Comparison of ENCODE assay signal across 18 mouse cellular contexts in the genomic region with DNA sequence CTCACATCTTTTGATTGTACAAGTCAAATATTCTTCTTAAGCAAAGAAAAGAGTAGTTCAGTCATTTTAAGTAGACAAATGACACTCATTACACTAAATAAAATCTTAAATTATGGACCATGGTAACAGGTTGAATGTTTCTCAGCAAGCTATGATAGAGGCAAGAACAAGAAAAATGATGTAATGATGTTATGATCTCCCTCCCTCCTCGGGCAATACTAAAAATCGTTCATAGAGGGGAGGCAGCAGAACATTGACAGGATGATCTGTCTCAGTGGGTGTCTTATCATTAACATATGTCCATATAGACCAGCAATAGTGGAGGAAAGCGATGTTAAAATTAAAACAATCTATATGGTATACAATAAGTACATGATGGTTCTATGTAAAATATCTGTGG. TPM values are rescaled to one million over a fixed set of nuclear protein-coding genes. Genes with fewer than 3 reads are reported as not detected.
DNase-seq lines count a peak whose midpoint lies in the region; ATAC-seq and TF ChIP-seq lines count a peak whose summit lies in the region.
"Had no signal": no experiment of that assay in that cellular context is flagged by ENCODE, and none has a peak within 500 bp of the region (broad histone marks: within the 10 kb centered on the region; RNA-seq: fewer than 3 reads in every experiment).

No protein-coding gene starts in this region.

- DNase-seq in forebrain, embryonic 11.5 days (ENCODE audit: low spot score), result no peak
- DNase-seq in forebrain, embryonic 10.5 days (ENCODE audit: extremely low spot score, low spot score), result no peak
- peak; percentile 75 for DNase-seq in brain, embryonic 14.5 days (ENCODE audit: low read depth)
- DNase-seq in c-Kit-positive CD71-positive TER-119-positive erythroid progenitor cells, embryonic 14.5 days (ENCODE audit: low spot score), result no peak
- no peak for DNase-seq in right cerebral cortex, adult 18-20 months
- DNase-seq: adrenal gland, postnatal 25 days; gastrocnemius, postnatal 10 days; kidney, postnatal 10 days; layer of hippocampus, postnatal 36 days; lung, adult 18-20 months; right cerebral cortex, postnatal 4 days had no signal

- 79% methylated on average over 3 of the region's 3 CpGs for WGBS in forebrain, embryonic 11.5 days
- 85% methylated on average over 3 of the region's 3 CpGs for WGBS in forebrain, embryonic 10.5 days
- WGBS in forebrain, embryonic 16.5 days, result 41% methylated on average over 3 of the region's 3 CpGs
- WGBS in midbrain, embryonic 13.5 days, result 39% methylated on average over 3 of the region's 3 CpGs

- 0 out of 2 replicates have a peak overlapping the region, but pooled peaks have one; percentile 15 for H3K4me3 ChIP-seq in forebrain, embryonic 11.5 days (ENCODE audit: low read depth, low read length)
- no peak overlapping the region; the same call in 1 of the 2 replicates for H3K4me3 ChIP-seq in forebrain, embryonic 10.5 days
- H3K4me3 ChIP-seq in forebrain, embryonic 16.5 days (replicated peaks; ENCODE audit: low read length), result peak overlapping the region; percentile 53
- H3K4me3 ChIP-seq in midbrain, embryonic 13.5 days (replicated peaks), result peak overlapping the region; percentile 49

- H3K9ac ChIP-seq in forebrain, embryonic 11.5 days (ENCODE audit: low read length), result no peak overlapping the region
- H3K9ac ChIP-seq in forebrain, embryonic 16.5 days (replicated peaks; ENCODE audit: low read depth, low read length), result peak overlapping the region; percentile 65
- peak overlapping the region; percentile 66 for H3K9ac ChIP-seq in midbrain, embryonic 13.5 days (replicated peaks)

- H3K27ac ChIP-seq in forebrain, embryonic 11.5 days (ENCODE audit: low read depth, low read length), result no peak overlapping the region
- no peak overlapping the region for H3K27ac ChIP-seq in forebrain, embryonic 10.5 days
- H3K27ac ChIP-seq in forebrain, embryonic 16.5 days (ENCODE audit: low read length), result peak overlapping the region; percentile 58; the same call in 1 of the 2 replicates
- H3K27ac ChIP-seq in midbrain, embryonic 13.5 days, result no peak overlapping the region
- H3K27ac ChIP-seq: stomach, postnatal 0 days had no signal

- no peaks in the 10 kb centered on the region for H3K9me3 ChIP-seq in forebrain, embryonic 11.5 days (ENCODE audit: control insufficient read depth, low read length)
- H3K9me3 ChIP-seq in forebrain, embryonic 10.5 days, result no peaks in the 10 kb centered on the region
- H3K9me3 ChIP-seq in forebrain, embryonic 16.5 days (ENCODE audit: control insufficient read depth, low read length), result no peaks in the 10 kb centered on the region
- no peaks in the 10 kb centered on the region for H3K9me3 ChIP-seq in midbrain, embryonic 13.5 days

- no peak for ATAC-seq in forebrain, embryonic 11.5 days (replicated peaks; ENCODE audit: low FRiP score)
- no peak for ATAC-seq in forebrain, embryonic 16.5 days
- no peak for ATAC-seq in midbrain, embryonic 13.5 days
- ATAC-seq in erythroid progenitor cell, adult 5-6 weeks (replicated peaks; ENCODE audit: low FRiP score, poor library complexity, severe bottlenecking), result no peak

- H3K4me2 ChIP-seq in forebrain, embryonic 11.5 days (ENCODE audit: low read depth, low read length, severe bottlenecking), result 0 out of 2 replicates have a peak overlapping the region, but pooled peaks have one; percentile 11
- peak overlapping the region; percentile 53 for H3K4me2 ChIP-seq in forebrain, embryonic 16.5 days (ENCODE audit: low read length)
- H3K4me2 ChIP-seq in midbrain, embryonic 13.5 days (replicated peaks), result peak overlapping the region; percentile 55
- H3K4me2 ChIP-seq: heart, embryonic 11.5 days had no signal

- H3K36me3 ChIP-seq in forebrain, embryonic 11.5 days (ENCODE audit: control insufficient read depth, insufficient read depth, low read length), result no peaks in the 10 kb centered on the region
- no peaks in the 10 kb centered on the region for H3K36me3 ChIP-seq in forebrain, embryonic 10.5 days (replicated peaks)
- no peaks in the 10 kb centered on the region for H3K36me3 ChIP-seq in forebrain, embryonic 16.5 days (ENCODE audit: control insufficient read depth, insufficient read depth)
- H3K36me3 ChIP-seq in midbrain, embryonic 13.5 days, result no peaks in the 10 kb centered on the region

- no peaks in the 10 kb centered on the region for H3K27me3 ChIP-seq in forebrain, embryonic 11.5 days (ENCODE audit: control insufficient read depth, insufficient read depth, low read length)
- H3K27me3 ChIP-seq in forebrain, embryonic 10.5 days (ENCODE audit: poor library complexity, severe bottlenecking), result no peaks in the 10 kb centered on the region
- no peaks in the 10 kb centered on the region for H3K27me3 ChIP-seq in forebrain, embryonic 16.5 days (replicated peaks; ENCODE audit: control insufficient read depth, insufficient read depth, low read length)
- no peaks in the 10 kb centered on the region for H3K27me3 ChIP-seq in midbrain, embryonic 13.5 days

- TF ChIP-seq CTCF in brain, embryonic 14.5 days (IDR thresholded peaks at IDR 0.05; ENCODE audit: borderline replicate concordance, extremely low read depth, insufficient read depth, insufficient read length), result no peak

- H3K4me1 ChIP-seq in forebrain, embryonic 11.5 days (replicated peaks; ENCODE audit: control insufficient read depth, insufficient read depth, low read length), result no peaks in the 10 kb centered on the region
- H3K4me1 ChIP-seq in forebrain, embryonic 10.5 days, result peaks cover 19% of the 10 kb centered on the region
- peaks cover 8% of the 10 kb centered on the region for H3K4me1 ChIP-seq in forebrain, embryonic 16.5 days (replicated peaks; ENCODE audit: control insufficient read depth, insufficient read depth, low read length)
- peaks cover 31% of the 10 kb centered on the region for H3K4me1 ChIP-seq in midbrain, embryonic 13.5 days (replicated peaks)

- TF ChIP-seq POLR2A in brain, embryonic 14.5 days (IDR thresholded peaks at IDR 0.05; ENCODE audit: borderline replicate concordance, extremely low read depth, insufficient read depth, insufficient read length, poor library complexity, severe bottlenecking), result no peak

RNA-seq across cellular contexts. Expression of a gene that starts 2.1 kb away (rescaled TPM):
- 95.2 and 99.8 TPM in 2 replicates for polyA plus RNA-seq in forebrain, embryonic 11.5 days (2014; fragmentation: Nextera tagmentation; extraction: Ambion mirVana)
- polyA plus RNA-seq in forebrain, embryonic 10.5 days (2016; fragmentation: Nextera tagmentation; extraction: Ambion mirVana), result 28.0 and 29.8 TPM in 2 replicates
- polyA plus RNA-seq in brain, embryonic 14.5 days (2012; rRNA removed), result 383 and 408 TPM in 2 replicates
- 739 and 853 TPM in 2 replicates for polyA plus RNA-seq in forebrain, embryonic 16.5 days (2015; fragmentation: Nextera tagmentation; extraction: Ambion mirVana)
- polyA plus RNA-seq in midbrain, embryonic 13.5 days (2015; fragmentation: Nextera tagmentation; extraction: Ambion mirVana), result 423 and 503 TPM in 2 replicates
- total RNA-seq in erythroid progenitor cell, adult 5-6 weeks (2015; ENCODE audit: low replicate concordance), result not detected in 2 replicates
- total RNA-seq in erythroid progenitor cell, adult 5-6 weeks (2017; ENCODE audit: low replicate concordance), result not detected in 2 replicates
- total RNA-seq: common myeloid progenitor, adult 5-6 weeks; megakaryocyte, adult 5-6 weeks had no signal
